Mouse (Mus musculus) layer of hippocampus, postnatal 14 days (tissue): ENCODE results near the gene Rsrp1. TPM values are rescaled to one million over a fixed set of nuclear protein-coding genes. Genes with fewer than 3 reads are reported as not detected.
A peak's percentile ranks its signal among the peaks of the same experiment; 100 is the strongest.

ENCODE experiments used
- DNase-seq, 2 experiments: peaks; one replicate each; pipeline ENCODE4 v3.0.0; 2021 to 2022; ENCODE audit warnings: low spot score in 2 of 2, mixed read lengths in 1 of 2
- total RNA-seq, 2 experiments: library from RNA; stranded (reverse); gene quantifications; 2 replicates each; pipeline ENCODE4 v1.2.3; 2021

Gene Rsrp1
- total RNA-seq, 2 experiments from 2014 or later, result 241 to 268 TPM

- no peak for DNase-seq
Measured at GRCm38 (mm10) chr4:134921703-134922102, 1.7 kb upstream of the Rsrp1 start.

GRCm38 (mm10) chr4:134922111-134922924 lies 1.1 kb upstream of the Rsrp1 start:
- no peak for DNase-seq

- DNase-seq, result peak in 1 of 2 experiments; percentile 67
Measured at GRCm38 (mm10) chr4:134922925-134923244, 507 bp upstream of the Rsrp1 start.

- DNase-seq, result peak; percentile 15 to 25
Measured at GRCm38 (mm10) chr4:134924019-134924741, 788 bp downstream of the Rsrp1 start.

- no peak for DNase-seq
Measured at GRCm38 (mm10) chr4:134925206-134925605, 1.8 kb downstream of the Rsrp1 start.

GRCm38 (mm10) chr4:134927815-134928463 lies 4.5 kb downstream of the Rsrp1 start:
- no peak for DNase-seq

GRCm38 (mm10) chr4:134928464-134928836 lies 5.1 kb downstream of the Rsrp1 start:
- DNase-seq, result no peak

GRCm38 (mm10) chr4:134929536-134929935 lies 6.1 kb downstream of the Rsrp1 start:
- no peak for DNase-seq

GRCm38 (mm10) chr4:134930190-134930589 lies 6.8 kb downstream of the Rsrp1 start:
- no peak for DNase-seq

- peak; percentile 93 to 98 for DNase-seq
Measured at GRCm38 (mm10) chr4:134930684-134931481, 7.5 kb downstream of the Rsrp1 start, which contains the start of gene Syf2. Syf2 (plus strand) TSS chr4:134930898.

- no peak for DNase-seq
Measured at GRCm38 (mm10) chr4:134937240-134938176, 14.1 kb downstream of the Rsrp1 start.

- DNase-seq, result no peak
Measured at GRCm38 (mm10) chr4:134939900-134940299, 16.5 kb downstream of the Rsrp1 start.

GRCm38 (mm10) chr4:134943758-134944538 lies 20.6 kb downstream of the Rsrp1 start:
- DNase-seq, result no peak

GRCm38 (mm10) chr4:134946024-134946744 lies 22.8 kb downstream of the Rsrp1 start:
- peak; percentile 79 to 86 for DNase-seq

GRCm38 (mm10) chr4:134950518-134951091 lies 27.2 kb downstream of the Rsrp1 start:
- DNase-seq, result no peak

GRCm38 (mm10) chr4:134954461-134954860 lies 31.1 kb downstream of the Rsrp1 start:
- DNase-seq, result peak in 1 of 2 experiments; percentile 21

- DNase-seq, result no peak
Measured at GRCm38 (mm10) chr4:134955196-134955595, 31.8 kb downstream of the Rsrp1 start.

- no peak for DNase-seq
Measured at GRCm38 (mm10) chr4:134955845-134956244, 32.5 kb downstream of the Rsrp1 start.
